Mouse (Mus musculus): ENCODE data around the gene Paics. TPM values are rescaled to one million over a fixed set of nuclear protein-coding genes. Genes with fewer than 3 reads are reported as not detected.

Paics gene
- total and polyA plus RNA-seq, 2 experiments = 165 to 359 TPM

DNA sequence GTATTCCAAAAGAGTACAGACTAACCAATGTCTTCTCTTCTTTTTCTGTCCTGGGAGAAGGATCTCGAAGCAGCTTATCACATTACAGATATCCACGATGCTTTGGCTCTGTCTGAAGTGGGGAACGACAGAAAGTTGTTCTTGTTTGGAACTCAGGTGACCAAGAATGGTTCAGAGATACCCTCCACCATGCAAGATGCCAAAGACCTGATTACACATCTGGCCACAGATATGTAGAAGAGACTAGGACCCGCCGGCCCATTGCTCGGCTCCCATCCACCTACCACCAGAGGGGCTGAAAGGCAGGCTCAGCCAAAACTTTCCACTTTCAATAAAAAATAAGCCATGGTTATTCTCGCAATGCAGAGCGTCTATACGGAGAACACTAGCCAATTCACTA lies 59.2 kb downstream of the Paics start:
- no peak for TF ChIP-seq POLR2A (IDR thresholded peaks at IDR 0.05; ENCODE audit: extremely low read depth, insufficient read depth, low read length)
- TF ChIP-seq CTCF (IDR thresholded peaks at IDR 0.05; ENCODE audit: low read depth, low read length) = no peak
- DNase-seq (ENCODE audit: extremely low read depth, low read depth, low spot score) = no peak
- no peaks in the 10 kb centered on the region for H3K4me1 ChIP-seq (ENCODE audit: control insufficient read depth, insufficient read depth, low read length)
- no peaks in the 10 kb centered on the region for H3K36me3 ChIP-seq (ENCODE audit: control insufficient read depth, insufficient read depth, low read length)
- no peak overlapping the region for H3K4me3 ChIP-seq (ENCODE audit: insufficient read depth, low read depth, low read length)
- no peaks in the 10 kb centered on the region for H3K79me2 ChIP-seq (ENCODE audit: control insufficient read depth, insufficient read depth, low read length)
- H3K27ac ChIP-seq (replicated peaks; ENCODE audit: insufficient read depth, low read depth, low read length) = no peak overlapping the region
- no peaks in the 10 kb centered on the region for H3K27me3 ChIP-seq (ENCODE audit: control insufficient read depth, insufficient read depth, low read length)
- no peak overlapping the region for H3K9ac ChIP-seq (ENCODE audit: low read depth, low read length)
- 92% methylated on average over 9 of the region's 9 CpGs for WGBS

DNA sequence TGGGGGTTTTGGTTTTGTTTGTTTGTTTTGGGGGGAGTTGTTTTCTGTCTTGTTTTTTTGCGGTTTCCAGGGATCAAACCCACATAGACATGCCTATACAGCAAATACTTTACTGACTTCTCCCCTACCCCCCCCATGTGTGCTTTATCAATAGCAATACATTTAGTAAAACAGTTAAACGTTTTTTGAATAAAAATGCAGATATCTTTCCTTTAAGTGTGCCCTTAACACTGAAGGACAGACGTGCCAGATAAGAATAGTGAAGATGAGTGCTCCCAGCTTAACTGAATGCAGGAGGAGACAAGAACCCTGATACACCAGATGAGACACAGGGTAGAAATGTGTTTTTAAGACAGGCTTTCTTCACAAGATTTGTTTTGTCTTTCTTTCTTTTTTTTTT lies 60.0 kb downstream of the Paics start:
- 68% methylated on average over 3 of the region's 3 CpGs for WGBS
- H3K4me3 ChIP-seq (ENCODE audit: insufficient read depth, low read depth, low read length) = no peak overlapping the region
- no peak for DNase-seq (ENCODE audit: extremely low read depth, low read depth, low spot score)
- TF ChIP-seq CTCF (IDR thresholded peaks at IDR 0.05; ENCODE audit: low read depth, low read length) (no peak), POLR2A (IDR thresholded peaks at IDR 0.05; ENCODE audit: extremely low read depth, insufficient read depth, low read length) (no peak)
- H3K79me2 ChIP-seq (ENCODE audit: control insufficient read depth, insufficient read depth, low read length) = no peaks in the 10 kb centered on the region
- no peak overlapping the region for H3K27ac ChIP-seq (replicated peaks; ENCODE audit: insufficient read depth, low read depth, low read length)
- H3K4me1 ChIP-seq (ENCODE audit: control insufficient read depth, insufficient read depth, low read length) = no peaks in the 10 kb centered on the region; the same call in 1 of the 2 replicates
- no peaks in the 10 kb centered on the region for H3K27me3 ChIP-seq (ENCODE audit: control insufficient read depth, insufficient read depth, low read length)
- H3K36me3 ChIP-seq (ENCODE audit: control insufficient read depth, insufficient read depth, low read length) = no peaks in the 10 kb centered on the region
- no peak overlapping the region for H3K9ac ChIP-seq (ENCODE audit: low read depth, low read length)

DNA sequence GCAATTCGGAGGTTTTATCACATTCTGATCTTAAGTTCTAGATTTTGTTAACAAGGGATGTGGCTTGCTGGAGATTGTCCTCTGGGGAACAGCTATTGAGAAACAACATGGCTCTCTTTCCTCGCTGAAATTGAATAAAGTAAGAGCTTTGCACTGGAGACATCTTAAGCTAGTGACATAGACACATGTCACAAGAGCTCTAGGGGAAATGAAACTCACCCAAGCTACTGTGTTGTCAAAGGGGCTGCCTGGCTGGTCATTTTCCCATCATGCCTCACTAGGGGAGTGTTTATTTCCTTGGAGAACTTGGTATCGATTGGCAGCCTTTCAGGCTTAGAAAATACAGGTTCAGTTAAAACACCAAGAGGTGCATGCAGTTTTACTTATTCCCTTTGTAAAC lies 62.1 kb downstream of the Paics start:
- Histone ChIP-seq H3K36me3 (ENCODE audit: control insufficient read depth, insufficient read depth, low read length) (no peaks in the 10 kb centered on the region), H3K4me1 (ENCODE audit: control insufficient read depth, insufficient read depth, low read length) (no peaks in the 10 kb centered on the region; the same call in 1 of the 2 replicates), H3K27ac (replicated peaks; ENCODE audit: insufficient read depth, low read depth, low read length) (no peak overlapping the region), H3K27me3 (ENCODE audit: control insufficient read depth, insufficient read depth, low read length) (no peaks in the 10 kb centered on the region), H3K4me3 (ENCODE audit: insufficient read depth, low read depth, low read length) (no peak overlapping the region), H3K9ac (ENCODE audit: low read depth, low read length) (no peak overlapping the region), H3K79me2 (ENCODE audit: control insufficient read depth, insufficient read depth, low read length) (no peaks in the 10 kb centered on the region)
- 70% methylated on average over 3 of the region's 3 CpGs for WGBS
- TF ChIP-seq POLR2A (IDR thresholded peaks at IDR 0.05; ENCODE audit: extremely low read depth, insufficient read depth, low read length) = no peak
- TF ChIP-seq CTCF (IDR thresholded peaks at IDR 0.05; ENCODE audit: low read depth, low read length) = no peak
- DNase-seq (ENCODE audit: extremely low read depth, low read depth, low spot score) = peak; percentile 13

DNA sequence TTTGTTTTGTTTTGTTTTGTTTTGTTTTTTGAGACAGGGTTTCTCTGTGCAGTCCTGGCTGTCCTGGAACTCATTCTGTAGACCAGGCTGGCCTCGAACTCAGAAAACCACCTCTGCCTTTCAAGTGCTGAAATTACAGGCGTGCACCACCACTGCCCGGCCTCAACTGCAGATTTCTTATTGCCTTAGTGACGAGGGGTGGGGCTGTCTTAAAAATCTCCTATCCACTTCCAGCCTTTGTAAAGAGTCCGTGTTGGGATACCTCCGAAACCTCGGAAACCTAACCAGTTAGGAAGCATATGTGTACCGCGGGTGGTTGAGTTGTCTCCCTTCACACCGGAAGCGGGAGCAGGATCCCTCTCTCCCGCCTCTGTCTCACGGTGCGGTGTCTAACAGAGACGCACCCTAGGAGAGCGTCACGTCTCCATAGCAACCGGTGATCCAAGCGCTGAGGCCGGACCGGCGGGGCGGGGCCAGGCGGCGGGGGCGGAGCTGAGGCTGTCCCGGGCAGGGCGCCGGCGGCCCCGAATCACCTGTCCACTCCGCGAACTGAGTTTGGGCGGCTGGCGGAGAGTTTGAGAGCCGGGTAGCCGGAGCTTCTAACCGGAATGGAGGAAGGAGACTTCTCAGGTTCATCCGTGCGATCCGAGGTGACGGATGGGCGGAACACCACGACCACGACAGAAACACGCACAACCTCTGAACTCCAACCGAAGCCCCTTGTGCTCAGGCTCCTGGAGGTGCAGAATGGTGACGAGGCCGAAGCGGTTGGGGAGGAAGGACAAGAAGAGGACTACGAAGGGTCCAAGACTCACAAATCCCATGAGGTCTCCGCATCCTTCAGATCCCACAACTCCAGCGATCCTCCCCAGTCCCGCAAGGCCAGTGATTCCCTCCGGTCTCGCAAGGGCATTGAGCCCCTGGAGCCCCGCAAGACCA lies 64.7 kb downstream of the Paics start, which contains the start of gene Thegl:
Gene Thegl, plus strand, starts transcription at position 480 of the 939 bp plus-strand sequence.
- DNase-seq (ENCODE audit: extremely low read depth, low read depth, low spot score) = peak; percentile 56
- Histone ChIP-seq H3K4me3 (ENCODE audit: insufficient read depth, low read depth, low read length) (peak within 1 kb of the TSS; percentile 25), H3K27me3 (ENCODE audit: control insufficient read depth, insufficient read depth, low read length) (no peaks in the 10 kb centered on the region), H3K36me3 (ENCODE audit: control insufficient read depth, insufficient read depth, low read length) (no peaks in the 10 kb centered on the region), H3K9ac (ENCODE audit: low read depth, low read length) (no peak within 1 kb of the TSS; the same call in 1 of the 2 replicates), H3K79me2 (ENCODE audit: control insufficient read depth, insufficient read depth, low read length) (no peaks in the 10 kb centered on the region), H3K27ac (replicated peaks; ENCODE audit: insufficient read depth, low read depth, low read length) (no peak within 1 kb of the TSS), H3K4me1 (ENCODE audit: control insufficient read depth, insufficient read depth, low read length) (no peaks in the 10 kb centered on the region; the same call in 1 of the 2 replicates)
- TF ChIP-seq CTCF (IDR thresholded peaks at IDR 0.05; ENCODE audit: low read depth, low read length) (no peak), POLR2A (IDR thresholded peaks at IDR 0.05; ENCODE audit: extremely low read depth, insufficient read depth, low read length) (no peak)
- WGBS = 13% methylated on average over 56 of the region's 57 CpGs

Other genes starting within 250 kb of the Paics start
- gene Aasdh, start 45.8 kb upstream of the Paics start, total RNA-seq (2014; rRNA removed) = 9.3 and 14.3 TPM in 2 replicates
- gene Aasdh, start 45.8 kb upstream of the Paics start, polyA plus RNA-seq (2012; rRNA removed) = 7.8 and 9.7 TPM in 2 replicates
- gene Ppat, start 271 bp downstream of the Paics start, total RNA-seq (2014; rRNA removed) = 22.8 and 30.3 TPM in 2 replicates
- gene Ppat, start 271 bp downstream of the Paics start, polyA plus RNA-seq (2012; rRNA removed) = 5.3 and 6.4 TPM in 2 replicates
- gene Srp72, start 23.4 kb downstream of the Paics start, total RNA-seq (2014; rRNA removed) = 43.4 and 43.5 TPM in 2 replicates
- gene Srp72, start 23.4 kb downstream of the Paics start, polyA plus RNA-seq (2012; rRNA removed) = 18.4 and 23.1 TPM in 2 replicates
- gene Arl9, start 52.7 kb downstream of the Paics start, total RNA-seq (2014; rRNA removed) = not detected in 2 replicates
- 0.33 TPM in 1 of 2 replicates, not detected in the other for gene Arl9, start 52.7 kb downstream of the Paics start, polyA plus RNA-seq (2012; rRNA removed)
- not detected in 2 replicates for gene Thegl, start 64.7 kb downstream of the Paics start, total RNA-seq (2014; rRNA removed)
- not detected in 2 replicates for gene Thegl, start 64.7 kb downstream of the Paics start, polyA plus RNA-seq (2012; rRNA removed)
- gene Hopx, start 163.8 kb downstream of the Paics start, total RNA-seq (2014; rRNA removed) = 42.7 and 77.2 TPM in 2 replicates
- gene Hopx, start 163.8 kb downstream of the Paics start, polyA plus RNA-seq (2012; rRNA removed) = 84.9 and 92.3 TPM in 2 replicates

Measured in liver, adult 2 months (tissue).